Mouse (Mus musculus): ENCODE results near the gene Slx4ip.

The Slx4ip gene

DNA sequence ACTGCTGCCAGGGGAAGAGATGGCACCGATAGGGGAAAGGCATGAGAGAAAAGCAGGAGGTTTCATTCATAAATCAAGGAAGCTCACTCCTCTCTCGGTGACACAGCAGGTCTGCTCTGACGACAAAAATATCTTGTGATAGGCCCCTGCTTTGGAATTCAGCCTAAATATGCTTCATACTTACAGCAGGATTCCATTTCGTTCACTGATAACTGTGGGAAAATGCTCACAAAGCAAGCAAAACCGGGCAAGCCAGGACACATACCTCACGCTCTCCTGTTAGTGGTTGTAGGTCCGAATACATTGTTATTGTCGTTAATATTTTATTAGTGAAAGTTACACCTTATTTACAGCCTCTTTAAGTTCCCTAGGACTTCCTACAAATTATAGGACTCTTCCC is 216.9 kb downstream of the Slx4ip start:
- no peak for DNase-seq (ENCODE audit: low spot score)

DNA sequence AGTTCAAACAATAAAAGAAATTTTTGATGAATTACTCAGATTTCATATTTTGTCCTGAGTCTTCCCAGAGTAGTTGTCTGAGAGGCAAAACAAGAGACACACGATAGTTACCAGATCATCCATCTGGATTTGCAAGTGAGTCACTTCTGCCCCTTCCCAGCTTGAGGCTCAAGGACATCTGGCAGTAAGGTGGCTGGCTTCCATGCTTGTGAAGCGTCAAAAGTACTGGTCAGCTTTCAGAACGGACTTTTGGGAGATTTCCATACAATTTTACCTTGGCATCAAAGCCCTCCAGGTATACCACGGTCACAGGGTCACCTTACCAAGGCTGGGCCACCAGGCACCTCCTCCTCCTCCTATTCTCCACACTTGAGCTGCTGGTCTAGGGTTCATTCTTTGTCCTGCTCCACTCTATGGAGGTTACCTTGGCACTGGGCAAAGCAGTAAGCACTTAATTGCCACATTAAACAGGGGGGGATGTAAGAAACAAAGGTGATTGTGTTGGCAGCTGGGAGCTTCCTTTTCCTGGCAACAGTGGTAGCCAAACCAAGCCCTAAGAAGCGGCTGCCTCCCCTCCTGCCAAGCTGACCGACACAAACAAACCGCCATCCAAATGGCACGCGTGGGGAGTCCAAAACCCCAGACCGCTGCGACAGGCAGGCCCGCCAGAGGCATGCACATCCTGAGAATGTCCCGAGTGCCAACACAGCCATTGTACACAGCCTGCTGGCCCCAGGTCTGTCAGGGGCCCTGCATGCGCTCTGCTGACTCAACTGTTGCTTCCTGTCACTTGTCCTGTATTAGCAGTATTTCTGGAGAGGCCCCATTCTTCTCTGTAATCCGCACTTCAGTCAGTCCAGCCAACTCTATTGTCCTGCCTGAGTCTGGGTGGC is 218.5 kb downstream of the Slx4ip start:
- DNase-seq (ENCODE audit: low spot score): no peak

DNA sequence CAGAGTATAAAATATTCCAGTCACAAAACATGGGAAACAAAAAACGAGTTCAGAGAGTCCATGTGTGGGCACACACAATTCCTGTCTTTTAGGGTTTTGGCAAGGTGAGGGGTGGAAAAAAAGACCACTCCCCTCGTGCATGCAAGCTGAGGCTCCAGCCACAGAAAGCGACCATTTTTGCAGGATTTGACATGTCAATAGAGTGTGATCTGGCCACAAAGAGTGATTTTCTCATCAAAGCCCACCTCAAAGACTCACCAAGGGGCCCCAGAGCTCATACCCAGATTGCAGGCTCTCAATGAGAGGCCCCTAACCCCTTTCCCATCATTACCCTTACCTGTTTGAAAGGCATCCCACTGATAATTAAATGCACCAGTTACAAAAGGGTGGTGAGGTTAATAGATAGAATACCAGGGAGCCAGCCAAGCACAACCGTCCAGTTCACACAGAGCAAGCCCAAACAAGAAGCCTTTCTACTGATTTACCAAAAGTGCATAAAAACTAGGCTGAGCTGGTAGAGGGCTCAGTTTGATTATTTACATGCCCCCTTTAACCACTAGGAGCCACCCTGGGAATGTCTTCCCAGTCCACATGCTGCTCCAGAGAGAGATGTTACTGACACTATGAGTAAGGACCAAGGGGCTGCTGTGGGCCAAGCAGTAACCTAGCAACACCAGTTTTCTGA is 219.3 kb downstream of the Slx4ip start:
- no peak for DNase-seq (ENCODE audit: low spot score)

DNA sequence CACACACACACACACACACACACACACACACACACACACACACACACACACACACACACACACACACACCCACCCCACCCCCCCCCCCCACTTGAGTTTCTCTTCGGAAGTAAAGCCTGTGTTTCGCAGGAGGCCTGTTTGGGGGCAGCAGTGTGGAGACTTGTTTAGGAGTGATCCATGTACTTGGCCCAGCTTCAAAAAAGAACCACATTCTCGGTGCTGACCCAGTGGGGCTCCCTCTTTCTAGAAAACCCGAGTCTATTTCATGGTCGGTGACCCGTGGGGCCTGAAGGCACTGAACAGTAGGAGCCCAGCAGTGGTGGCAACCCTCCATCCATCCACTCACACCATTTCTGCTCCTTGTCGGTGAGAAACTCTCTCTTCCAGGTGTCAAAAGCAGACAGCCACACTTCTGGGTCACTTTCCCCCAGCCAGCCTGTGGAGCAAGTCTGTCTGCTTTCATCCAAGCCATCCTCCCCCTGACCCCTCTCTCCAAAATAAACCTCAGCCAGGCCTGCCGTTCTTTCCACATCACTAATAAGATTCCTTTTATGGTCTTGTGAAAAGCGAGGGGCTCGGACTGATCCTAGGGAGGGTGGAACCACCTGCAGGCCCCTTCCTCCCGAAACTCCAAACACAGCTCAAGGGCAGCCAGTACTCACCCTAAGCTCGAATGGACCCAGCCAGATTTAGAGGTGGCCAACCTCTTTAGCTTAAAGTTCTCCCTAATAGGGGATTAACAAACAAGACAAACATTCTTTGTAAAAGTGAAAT is 222.5 kb downstream of the Slx4ip start:
- DNase-seq (ENCODE audit: low spot score): no peak

DNA sequence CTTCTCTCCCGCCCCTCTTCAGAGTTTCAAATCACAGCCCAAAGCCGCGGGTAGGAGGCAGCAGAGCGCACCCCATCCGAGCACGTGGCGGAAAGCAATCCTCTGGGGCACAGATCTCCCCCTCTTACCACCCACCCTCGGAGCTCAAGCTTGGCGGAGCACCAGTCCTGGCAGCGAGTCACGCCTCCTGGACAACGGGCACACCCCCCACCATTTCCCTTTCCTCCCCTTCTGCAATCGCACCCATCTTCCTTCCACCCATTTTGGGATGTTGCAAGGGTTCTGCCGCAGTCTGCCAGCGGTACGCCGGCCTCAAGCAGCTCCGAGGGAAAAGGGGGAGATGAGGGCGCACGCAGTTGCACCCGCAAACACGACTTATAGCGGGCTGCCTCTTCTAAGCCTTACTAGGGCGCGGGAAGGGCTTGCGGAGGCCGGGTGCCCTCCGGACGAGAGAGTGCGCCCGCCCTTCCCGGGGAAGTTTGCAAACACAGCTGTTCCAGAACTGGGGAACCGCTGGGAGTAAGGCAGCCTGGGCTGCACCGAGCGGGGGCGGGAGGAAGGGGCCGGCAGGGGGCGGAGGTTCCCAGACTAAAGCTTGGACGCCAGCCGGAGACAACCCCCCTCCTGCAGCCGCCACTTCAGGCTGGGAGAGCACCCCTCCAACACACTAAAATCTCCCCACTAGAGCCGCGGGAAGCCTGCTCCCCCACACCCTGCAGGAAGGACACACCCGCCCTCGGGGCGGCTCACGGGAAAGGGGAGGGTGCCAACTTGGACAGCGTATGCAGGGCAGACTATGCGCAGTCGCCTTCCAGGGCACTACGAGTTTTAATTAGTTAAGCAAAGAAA is 223.5 kb downstream of the Slx4ip start:
- no peak for DNase-seq (ENCODE audit: low spot score)

DNA sequence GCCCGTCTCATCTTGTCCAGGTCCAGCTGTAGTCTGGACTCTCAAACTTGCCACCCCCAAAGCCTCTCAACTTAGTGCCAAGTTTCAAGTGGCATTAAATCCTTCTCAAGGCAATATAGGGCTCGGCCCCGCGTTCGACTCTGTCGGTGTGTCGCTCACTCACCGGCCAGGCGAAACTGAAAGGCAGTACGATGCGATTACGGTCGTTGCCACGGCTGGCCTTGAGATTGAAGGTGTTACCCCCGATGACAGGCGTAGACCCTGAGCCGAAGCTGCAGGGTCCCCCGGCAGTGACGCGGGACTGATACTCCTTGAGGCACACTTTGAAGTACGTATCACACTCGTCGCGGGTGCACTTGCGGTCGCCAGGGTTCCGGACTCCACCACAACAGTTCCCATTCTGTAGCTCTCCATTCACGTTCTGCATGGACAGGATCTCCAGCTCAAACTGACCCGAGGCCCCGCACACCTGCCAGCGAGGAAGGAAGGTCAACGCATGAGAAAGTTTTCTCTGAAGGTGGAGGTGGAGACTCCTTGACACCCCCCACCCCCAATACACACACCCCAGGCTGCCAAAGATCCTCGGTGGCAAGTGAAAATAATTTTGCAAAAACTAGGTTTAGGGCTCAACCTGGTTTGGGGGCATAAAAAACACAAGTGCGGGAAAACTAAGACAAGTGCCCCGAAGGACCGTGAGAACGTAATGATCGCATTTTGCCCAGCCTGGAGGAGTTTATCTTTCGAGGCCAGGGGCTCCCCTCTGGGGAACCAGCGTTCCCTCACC is 224.4 kb downstream of the Slx4ip start:
- no peak for DNase-seq (ENCODE audit: low spot score)

DNA sequence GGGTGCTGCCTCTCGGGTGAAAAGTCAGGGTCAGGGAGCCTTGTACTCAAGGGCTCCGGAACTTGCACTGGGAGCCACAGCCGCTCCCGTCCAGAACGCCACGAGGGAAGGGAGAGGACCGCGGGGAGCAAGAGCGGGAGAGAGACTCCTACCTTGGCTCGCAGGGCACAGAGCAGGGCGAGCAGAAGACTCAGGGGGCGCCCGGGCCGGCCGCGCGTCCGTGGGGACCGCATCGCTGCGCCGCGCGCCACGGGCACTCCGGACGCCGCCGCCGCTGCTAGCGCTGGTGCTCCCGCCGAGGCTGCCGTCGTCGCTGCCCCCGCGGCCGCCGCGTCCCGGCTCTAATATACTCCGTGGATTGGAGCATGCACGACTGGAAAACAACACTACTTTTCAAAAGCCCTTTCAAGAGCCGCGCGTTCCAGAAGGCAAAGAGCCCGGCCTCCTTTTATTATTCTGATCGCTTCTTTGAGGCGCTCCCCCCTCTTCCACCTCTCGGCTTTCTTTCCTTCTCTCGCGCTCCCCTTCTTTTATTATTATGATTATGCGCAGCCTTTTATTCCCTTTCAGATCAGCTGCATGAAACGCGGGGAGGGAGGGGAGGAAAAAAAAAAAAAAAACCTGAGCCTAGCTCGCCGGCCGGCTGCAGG is 225.1 kb downstream of the Slx4ip start, which contains the start of gene Jag1:
TSS of gene Jag1 (minus strand) at position 620 of the 650 bp plus-strand sequence.
- no peak for DNase-seq (ENCODE audit: low spot score)

DNA sequence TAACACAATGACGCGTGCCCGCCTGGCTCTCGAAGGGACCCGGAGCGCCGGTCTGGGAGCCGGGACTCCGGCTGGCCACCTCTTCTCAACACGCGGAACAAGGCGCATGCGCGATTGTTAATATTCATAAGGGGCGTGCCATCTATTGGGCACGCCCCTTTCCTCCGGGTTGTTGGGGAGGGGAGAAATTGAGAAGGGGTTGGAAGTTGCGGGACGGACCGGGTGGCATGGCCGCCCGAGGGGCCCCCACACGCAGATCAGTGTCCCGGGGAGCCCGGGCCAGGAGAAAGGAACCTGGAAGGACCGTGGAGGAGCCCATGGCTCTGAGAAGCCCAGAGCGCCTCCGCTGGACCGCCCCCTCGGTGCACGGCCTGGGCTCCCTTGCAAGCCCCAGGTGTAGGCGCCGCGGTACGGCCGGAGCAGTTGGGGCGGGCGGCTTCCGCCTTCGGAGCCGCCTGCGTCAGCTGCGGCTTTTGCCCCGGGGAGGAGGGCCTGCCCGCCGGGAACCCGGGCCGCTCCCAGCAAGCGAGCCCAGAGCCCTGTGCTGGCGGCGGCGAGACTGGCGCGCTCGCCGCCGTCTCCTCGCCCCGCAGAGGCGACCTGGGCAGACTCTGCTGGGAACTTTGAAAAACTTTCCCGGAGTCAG is 225.8 kb downstream of the Slx4ip start:
- peak; percentile 5 for DNase-seq (ENCODE audit: low spot score)

DNA sequence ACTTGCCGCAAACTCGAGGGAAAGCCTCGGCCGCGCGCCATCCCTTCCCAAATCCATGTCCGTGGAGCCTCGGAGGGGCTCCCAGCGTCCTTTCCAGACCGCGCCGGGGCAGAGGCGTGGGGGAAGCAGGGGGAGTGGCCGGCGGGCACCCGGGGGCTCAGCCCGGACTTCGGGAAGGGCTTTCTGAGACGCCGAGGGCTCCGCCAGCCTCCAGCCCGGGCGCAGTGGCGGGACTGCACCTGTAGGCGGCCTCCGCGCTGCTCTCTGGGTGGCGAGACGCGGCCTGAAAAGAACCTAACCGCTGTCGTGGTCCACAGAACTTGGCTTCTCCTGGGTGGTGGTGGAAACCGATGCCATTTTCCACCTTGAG is 226.3 kb downstream of the Slx4ip start:
- no peak for DNase-seq (ENCODE audit: low spot score)
